Mouse (Mus musculus): Measurements from ENCODE around the gene Hspbp1. TPM values are rescaled to one million over a fixed set of nuclear protein-coding genes. Genes with fewer than 3 reads are reported as not detected.

Hspbp1 gene
- total RNA-seq, 2 experiments from 2014 or later: 23.4 to 29.8 TPM

DNA sequence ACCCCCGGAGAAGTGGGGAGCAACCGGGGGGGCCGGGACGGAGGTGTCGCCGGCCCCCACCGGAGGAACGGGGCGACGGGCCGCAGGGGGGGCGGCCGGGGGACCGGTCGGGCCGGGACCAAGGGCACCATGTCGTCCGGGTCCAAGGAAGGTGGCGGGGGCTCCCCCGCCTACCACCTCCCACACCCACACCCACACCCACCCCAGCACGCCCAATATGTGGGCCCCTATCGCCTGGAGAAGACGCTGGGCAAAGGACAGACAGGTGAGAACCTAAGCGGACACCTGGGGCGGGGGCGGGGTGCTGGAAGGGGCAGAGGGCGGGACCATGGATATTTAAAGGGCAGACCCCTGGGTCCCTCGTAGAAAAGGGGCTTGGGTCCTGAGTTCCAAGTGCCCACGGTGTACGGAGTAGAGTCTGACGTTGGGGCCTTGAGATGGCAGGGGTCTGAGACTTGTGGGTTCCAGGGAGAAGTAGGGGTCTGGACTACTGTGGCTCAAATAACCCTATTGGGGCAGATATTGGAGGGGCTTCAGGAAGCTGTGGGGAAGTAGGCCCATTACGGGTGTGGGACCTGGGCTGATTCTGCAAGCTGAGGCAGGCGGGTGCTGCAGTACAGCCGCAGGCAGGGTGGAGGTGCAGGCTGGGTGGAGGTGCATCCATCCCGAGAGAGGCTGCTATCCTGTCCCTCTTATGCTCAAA is 6.2 kb upstream of the Hspbp1 start:
- TF ChIP-seq CTCF (IDR thresholded peaks at IDR 0.05): no peak
- intact Hi-C loops (cut with DNase I): no loop called here
- Histone ChIP-seq H3K27ac (peak overlapping the region; percentile 74), H3K4me3 (peak overlapping the region; percentile 76)
- peak; percentile 16 for DNase-seq

DNA sequence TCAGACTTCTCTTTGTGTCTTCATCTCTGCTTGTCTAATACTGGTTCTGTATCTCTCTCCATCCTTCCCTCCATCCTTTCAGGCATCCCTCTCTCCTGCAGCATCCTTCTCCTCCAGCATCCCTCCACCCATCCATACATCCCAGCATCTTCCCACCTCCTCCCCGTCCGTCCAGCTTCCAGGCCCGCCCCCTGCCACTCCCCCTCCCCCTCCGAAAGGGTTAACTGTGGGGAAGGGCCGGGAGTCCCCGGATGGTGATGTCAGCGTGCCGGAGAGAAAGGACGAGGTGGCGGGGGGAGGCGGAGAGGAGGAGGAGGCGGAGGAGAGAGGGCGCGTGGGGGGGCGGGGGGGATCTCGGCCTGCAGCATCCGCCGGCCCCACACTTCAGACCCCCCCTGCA is 5.5 kb upstream of the Hspbp1 start, which contains the start of gene Brsk1:
Gene Brsk1, plus strand, starts transcription at position 218 of the 400 bp plus-strand sequence.
- DNase-seq: peak; percentile 67
- H3K27ac ChIP-seq: peak within 1 kb of the TSS; percentile 74
- peak within 1 kb of the TSS; percentile 76 for H3K4me3 ChIP-seq
- intact Hi-C loops (cut with DNase I): no loop called here
- TF ChIP-seq CTCF (IDR thresholded peaks at IDR 0.05): no peak

DNA sequence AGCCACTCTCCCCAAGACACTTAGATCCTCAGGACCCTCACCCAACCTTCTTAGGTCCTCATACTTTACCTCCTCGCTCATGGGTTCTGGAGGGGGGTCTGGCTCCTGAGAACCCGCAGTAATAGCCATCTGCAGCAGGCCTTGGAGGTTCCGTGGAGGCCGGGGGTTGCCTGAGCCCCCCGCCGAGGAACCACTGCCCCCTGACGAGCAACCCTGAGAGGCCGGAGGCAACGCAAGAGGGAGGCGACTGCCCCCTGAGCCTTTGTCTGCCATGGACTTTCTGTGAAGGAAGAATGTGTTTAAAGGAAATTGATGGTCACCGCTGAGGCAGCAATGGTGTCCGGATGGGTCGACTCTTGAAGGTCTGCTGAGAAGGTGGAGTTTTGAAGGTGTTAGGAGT is 665 bp downstream of the Hspbp1 start:
- no peak for DNase-seq
- Histone ChIP-seq H3K4me3 (peak overlapping the region; percentile 87), H3K27ac (peak overlapping the region; percentile 96)
- intact Hi-C loops (cut with DNase I): loop anchor here (2.0 kb wide), 1 partner anchor 55 kb away; no protein-coding TSS in a partner anchor
- no peak for TF ChIP-seq CTCF (IDR thresholded peaks at IDR 0.05)

DNA sequence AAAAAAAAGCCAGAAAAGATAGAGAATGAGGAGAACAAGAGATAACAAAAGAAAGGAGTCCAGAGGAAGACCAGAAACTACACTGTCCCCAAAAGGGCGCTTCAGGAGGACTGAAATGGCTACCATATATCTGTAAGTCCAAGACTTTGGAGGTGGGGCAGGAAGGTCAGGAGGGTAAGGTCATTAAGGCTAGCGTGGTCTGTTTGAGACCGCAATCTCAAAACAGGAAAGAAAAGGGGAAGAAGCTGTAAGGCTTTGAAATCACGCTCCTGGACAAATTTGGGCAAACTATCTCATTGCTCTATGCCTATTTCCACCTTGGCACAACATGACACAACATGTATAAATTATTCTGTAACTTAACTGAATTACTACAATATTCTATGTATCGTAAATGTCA is 1.6 kb downstream of the Hspbp1 start:
- no peak for TF ChIP-seq CTCF (IDR thresholded peaks at IDR 0.05)
- Histone ChIP-seq H3K4me3 (no peak overlapping the region), H3K27ac (no peak overlapping the region)
- DNase-seq: no peak
- intact Hi-C loops (cut with DNase I): no loop called here

DNA sequence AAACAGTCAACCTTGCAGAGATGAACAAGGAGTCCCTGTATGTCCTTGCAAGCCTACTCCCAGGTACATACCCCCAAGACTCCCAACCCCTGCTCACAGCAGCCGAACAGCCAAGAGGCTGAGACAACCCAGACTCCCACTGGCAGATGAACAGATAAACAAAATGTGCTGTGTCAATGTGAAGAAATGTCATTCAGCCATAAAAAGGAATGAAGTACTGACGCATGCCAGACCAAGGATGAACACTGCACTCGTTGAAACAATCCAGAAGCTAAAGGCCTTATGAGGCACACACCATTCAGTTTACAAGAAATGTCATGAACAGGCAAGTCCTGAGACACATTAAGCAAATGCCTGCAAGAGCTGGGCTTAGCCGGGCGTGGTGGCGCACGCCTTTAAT is 9.7 kb downstream of the Hspbp1 start:
- no peak for DNase-seq
- TF ChIP-seq CTCF (IDR thresholded peaks at IDR 0.05): no peak
- no peak overlapping the region for H3K27ac ChIP-seq
- no peak overlapping the region for H3K4me3 ChIP-seq
- intact Hi-C loops (cut with DNase I): no loop called here

DNA sequence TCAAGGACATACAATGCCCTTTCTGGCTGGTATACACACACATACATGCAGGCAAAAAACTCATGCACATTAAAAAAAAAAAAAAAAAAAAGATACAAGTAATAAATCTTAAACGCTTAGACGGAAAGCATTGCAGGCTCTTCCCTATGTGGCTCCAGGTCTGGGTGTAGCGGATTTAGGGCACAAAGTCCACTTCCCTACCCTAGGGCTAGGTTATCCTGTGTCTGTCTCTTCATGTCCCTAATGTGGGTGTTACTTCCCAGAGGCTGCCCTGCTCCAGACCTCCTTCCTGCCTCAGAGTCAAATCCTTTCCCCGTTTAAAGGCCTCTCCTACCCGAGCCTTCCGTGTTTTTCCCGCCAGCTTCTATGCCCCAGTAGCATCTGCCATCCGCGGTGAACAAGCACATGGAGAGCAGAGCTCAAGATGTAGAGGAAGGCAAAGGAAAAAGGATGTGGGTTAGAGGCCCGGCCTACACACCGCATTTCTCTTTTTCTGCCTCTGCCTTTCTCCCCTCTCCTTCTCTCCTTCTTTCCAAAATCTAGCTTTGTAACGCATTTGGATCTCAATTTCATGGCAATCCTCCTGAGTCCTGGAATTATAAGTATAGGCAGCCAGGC is 10.6 kb downstream of the Hspbp1 start:
- Histone ChIP-seq H3K4me3 (no peak overlapping the region), H3K27ac (no peak overlapping the region)
- DNase-seq: no peak
- intact Hi-C loops (cut with DNase I): no loop called here
- TF ChIP-seq CTCF (IDR thresholded peaks at IDR 0.05): no peak

DNA sequence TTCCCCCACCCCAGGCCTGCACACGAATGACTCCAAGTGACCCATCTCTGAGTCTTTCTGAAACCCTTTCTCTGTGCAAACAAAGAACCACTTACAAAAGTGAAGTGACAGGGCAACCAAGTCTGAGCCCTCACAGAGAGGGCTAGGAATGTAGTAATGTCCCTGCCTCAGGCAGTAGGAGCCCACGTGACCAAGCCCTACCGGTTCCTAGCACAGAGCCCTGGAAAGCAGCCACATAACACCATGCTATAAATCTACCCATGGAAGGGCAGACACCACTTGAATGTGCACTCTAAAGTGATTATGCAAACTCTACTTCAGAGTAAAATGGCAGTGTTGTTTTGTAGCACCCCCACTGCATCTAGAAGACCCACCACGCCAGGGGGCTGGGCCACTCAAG is 12.9 kb downstream of the Hspbp1 start:
- no peak for TF ChIP-seq CTCF (IDR thresholded peaks at IDR 0.05)
- no peak for DNase-seq
- Histone ChIP-seq H3K27ac (no peak overlapping the region), H3K4me3 (no peak overlapping the region)
- intact Hi-C loops (cut with DNase I): no loop called here

DNA sequence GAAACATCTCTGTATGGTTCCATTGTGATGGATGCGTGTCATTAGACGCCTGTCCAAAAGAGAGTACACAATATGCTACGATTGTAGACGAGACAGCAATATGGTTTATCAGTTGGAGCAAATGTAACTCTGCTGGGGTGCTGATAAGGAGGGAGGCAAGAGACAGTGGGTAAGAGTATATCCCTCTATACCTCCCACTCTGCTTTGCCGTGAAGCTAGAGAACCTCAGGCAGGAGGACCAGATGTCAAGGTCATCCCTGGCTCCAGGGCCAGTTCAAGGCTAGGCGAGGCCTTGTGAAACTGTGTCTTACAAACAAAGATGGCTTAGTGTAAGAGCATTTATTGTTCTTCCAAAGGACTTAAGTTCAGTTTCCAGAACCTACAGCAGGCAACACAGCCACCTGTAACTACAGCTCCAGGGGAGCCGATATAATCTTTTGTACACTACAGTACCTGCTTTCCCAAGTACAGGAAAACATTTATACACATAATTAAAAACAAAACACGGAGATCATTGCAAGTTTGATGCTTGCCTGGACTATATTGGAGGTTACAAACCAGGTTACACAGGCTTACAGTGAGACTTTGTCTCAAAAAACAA is 14.1 kb downstream of the Hspbp1 start:
- no peak for TF ChIP-seq CTCF (IDR thresholded peaks at IDR 0.05)
- no peak for DNase-seq
- intact Hi-C loops (cut with DNase I): no loop called here
- Histone ChIP-seq H3K4me3 (no peak overlapping the region), H3K27ac (no peak overlapping the region)

DNA sequence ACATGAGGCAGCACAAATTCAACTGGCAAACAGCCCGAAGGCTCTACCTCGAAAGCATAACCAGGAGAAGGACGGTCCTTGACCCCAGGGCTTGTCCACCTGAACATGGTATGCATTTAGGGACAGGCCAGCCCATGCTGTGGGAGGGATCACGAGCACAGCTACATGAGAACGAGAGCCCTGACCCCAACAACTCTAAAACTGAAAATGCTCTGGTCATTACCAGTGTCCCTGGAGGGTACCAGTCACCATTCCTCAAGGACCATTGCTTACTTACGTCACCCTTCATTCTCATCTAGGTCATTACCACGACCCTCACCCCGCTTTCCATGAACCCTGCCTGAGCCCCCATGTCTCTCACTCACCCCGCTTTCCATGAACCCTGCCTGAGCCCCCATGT is 15.7 kb downstream of the Hspbp1 start:
- intact Hi-C loops (cut with DNase I): no loop called here
- Histone ChIP-seq H3K4me3 (no peak overlapping the region), H3K27ac (no peak overlapping the region)
- no peak for TF ChIP-seq CTCF (IDR thresholded peaks at IDR 0.05)
- DNase-seq: no peak

DNA sequence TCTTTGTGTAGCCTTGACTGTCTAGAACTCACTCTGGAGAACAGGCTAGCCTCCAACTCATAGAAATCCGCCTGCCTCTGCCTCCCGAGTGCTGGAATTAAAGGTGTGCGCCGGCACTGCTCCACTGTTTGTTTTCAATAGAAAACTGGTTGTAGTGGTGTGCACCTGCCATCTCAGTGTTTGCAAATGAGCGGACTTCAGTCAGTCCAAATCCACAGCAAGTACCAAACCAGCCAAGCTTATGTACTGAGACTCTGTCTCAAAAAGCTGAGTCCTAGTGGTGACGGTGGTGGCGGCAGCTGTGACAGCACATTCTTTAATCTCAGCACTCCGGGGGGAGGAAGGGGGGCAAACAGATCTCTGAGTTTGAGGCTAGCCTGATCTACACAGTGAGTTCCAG is 16.4 kb downstream of the Hspbp1 start:
- no peak for DNase-seq
- Histone ChIP-seq H3K27ac (no peak overlapping the region), H3K4me3 (no peak overlapping the region)
- intact Hi-C loops (cut with DNase I): no loop called here
- no peak for TF ChIP-seq CTCF (IDR thresholded peaks at IDR 0.05)

DNA sequence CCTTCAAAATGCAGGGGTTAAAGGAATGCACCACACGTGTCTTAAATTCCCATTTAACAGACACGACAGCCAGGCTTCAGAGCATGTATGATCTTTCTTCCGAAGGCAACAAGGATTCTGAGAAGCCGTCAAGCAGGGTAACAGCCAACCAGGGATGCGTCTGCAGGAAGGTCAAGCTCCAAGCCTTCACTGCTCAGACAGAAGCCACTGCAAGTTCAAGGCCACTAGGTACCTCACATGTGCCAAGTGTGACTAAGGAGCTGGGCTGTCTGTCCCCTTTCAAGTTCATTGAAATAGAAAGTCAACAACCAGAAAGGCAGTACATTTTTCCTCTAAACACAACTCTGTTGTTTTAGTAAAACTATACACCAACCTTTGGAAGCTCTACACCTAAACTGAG is 18.0 kb downstream of the Hspbp1 start:
- no peak for TF ChIP-seq CTCF (IDR thresholded peaks at IDR 0.05)
- no peak overlapping the region for H3K4me3 ChIP-seq
- no peak for DNase-seq
- no peak overlapping the region for H3K27ac ChIP-seq
- intact Hi-C loops (cut with DNase I): no loop called here

DNA sequence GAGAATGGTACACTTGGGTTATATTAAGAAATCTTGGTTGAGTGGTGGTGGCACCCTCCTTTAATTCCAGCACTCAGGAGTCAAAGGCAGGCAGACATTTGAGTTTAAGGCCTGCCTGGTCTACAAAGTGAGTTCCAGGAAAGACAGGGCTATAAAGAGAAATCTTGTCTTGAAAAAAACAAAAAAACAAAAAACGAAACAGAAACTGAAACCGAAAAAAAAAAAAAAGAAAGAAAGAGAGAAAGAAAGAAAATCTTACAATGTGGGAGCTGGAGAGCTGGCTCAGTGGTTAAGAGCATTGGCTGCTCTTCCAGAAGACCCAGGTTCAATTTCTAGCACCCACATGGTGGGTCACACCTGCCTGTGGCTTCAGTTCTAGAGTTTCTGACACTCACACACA is 21.1 kb downstream of the Hspbp1 start:
- intact Hi-C loops (cut with DNase I): no loop called here
- Histone ChIP-seq H3K4me3 (no peak overlapping the region), H3K27ac (no peak overlapping the region)
- TF ChIP-seq CTCF (IDR thresholded peaks at IDR 0.05): no peak
- DNase-seq: no peak

DNA sequence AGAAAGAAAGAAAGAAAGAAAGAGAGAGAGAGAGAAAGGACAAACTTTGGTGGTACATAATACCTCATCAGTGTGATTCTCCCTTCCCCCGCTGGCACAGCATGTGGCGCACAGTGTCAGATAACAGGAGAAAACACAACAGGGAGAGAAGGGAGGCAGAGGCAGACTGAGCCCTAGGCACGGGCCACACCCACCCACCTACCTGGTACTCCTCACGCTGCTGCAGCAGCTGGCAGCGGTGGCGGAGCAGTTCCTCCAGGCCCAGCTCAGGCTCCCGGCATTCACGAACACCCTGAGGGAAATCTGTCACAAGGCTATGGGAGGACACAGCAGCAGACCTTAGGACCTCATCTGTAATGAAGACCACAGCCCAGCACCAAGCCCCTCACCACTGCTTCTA is 21.7 kb downstream of the Hspbp1 start:
- Histone ChIP-seq H3K27ac (no peak overlapping the region), H3K4me3 (no peak overlapping the region)
- TF ChIP-seq CTCF (IDR thresholded peaks at IDR 0.05): no peak
- intact Hi-C loops (cut with DNase I): no loop called here
- DNase-seq: no peak
